Mouse (Mus musculus): ENCODE results near the gene Atp5mpl.
"Not testable (repeated sequence)": the region's sequence is repeated elsewhere in the genome, so short reads cannot be mapped to it uniquely, and the experiment has no call there.

GRCm38 (mm10) chr12:111944065-111944987 is 22.5 kb downstream of the Atp5mpl start:
- TF ChIP-seq CTCF (IDR thresholded peaks at IDR 0.05; ENCODE audit: extremely low read depth, insufficient read depth, insufficient read length, insufficient replicate concordance); POLR2A (IDR thresholded peaks at IDR 0.05; ENCODE audit: low read depth, low read length): not testable (repeated sequence)

Measured in spleen, adult 2 months (tissue).